Mouse (Mus musculus) ovary, postnatal 36 days (tissue): ENCODE measurements around the gene Cd209e.
"Not testable (repeated sequence)": the region's sequence is repeated elsewhere in the genome, so short reads cannot be mapped to it uniquely, and the experiment has no call there.

Experiments used
- DNase-seq: peaks from one replicate; pipeline ENCODE4 v3.0.0; 2022; ENCODE audit warnings: low spot score, mixed read lengths

Cd209e gene

DNA sequence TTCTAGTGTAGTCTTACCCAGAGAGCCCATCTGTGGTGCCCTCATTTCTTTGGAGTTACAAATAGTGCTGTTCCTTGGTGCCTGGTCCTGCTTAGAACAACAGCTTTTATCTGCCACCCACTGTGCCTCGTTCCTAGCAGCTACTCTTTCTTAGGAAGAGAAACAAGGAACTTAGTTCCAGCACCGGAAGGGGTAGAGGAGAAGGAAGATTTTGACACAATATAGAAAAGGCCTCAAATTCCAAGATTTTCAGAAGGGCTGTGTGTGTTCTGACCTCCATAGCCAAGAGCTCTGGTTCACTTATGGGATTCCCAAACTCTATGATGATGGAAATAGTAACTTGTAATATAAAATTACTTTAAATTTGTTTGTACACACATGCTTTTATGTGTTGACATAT lies at the start of gene Cd209e:
Gene Cd209e, minus strand, starts transcription at position 101 of the 400 bp plus-strand sequence.
- DNase-seq: no peak

DNA sequence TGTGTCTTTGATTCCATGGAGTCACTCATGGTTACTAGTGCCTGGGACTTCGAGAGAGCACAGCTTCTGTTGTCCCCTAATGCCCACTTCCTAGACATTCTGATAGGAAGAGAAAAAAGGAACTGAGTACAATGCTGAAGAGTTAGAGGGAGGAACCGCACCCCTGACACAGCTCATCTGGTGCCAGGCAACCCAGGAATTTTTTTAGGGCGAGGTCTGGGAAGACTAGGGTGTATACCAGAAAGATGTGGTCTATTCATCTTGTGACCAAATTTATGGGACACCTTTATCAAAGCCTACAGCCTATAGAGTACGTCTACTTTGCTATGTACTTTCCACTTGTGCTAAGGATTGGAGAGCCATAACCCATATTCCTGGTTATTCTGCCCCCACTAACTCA lies 24.3 kb upstream of the Cd209e start, which contains the start of gene Cd209d:
Gene Cd209d, minus strand, starts transcription at position 101 of the 400 bp plus-strand sequence.
- DNase-seq: no peak

DNA sequence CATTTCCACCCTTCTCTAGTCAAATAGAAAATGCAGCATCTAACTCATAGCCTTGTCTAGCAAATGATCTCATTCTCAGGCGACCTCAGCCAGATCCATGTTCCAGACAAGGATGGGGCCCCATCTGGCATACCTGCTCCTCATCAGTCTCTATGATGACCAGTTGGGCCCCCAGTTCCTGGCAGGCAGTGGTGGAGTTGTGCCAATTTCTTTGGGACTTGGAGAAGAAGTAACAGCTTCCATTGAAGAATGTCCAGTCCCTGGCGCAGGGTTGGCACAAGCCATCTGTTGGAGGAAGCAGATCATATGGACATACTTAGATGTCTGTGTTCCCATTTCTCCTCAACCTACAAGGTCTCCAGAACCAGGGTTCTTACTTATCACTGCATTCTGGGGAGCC lies 22.0 kb upstream of the Cd209e start:
- DNase-seq: no peak

DNA sequence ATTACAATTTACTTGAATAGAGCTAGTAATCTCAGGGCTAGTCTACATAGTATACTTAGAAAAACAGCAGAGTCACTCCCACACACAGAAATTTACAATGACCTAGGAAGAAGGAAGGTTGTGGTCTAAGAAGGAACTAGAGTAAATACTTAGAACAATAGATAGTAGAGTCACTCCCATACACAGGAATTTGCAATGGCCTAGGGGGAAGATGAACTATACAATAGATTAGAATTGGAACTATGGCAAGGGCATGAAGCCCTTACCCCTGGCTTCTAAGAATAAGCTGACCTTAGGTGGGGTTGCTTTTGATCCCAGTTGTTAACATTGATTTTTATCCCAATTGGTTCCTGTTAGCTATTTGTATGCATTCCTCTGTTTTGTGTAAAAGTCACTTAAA lies 8.6 kb upstream of the Cd209e start:
- not testable (repeated sequence) for DNase-seq

DNA sequence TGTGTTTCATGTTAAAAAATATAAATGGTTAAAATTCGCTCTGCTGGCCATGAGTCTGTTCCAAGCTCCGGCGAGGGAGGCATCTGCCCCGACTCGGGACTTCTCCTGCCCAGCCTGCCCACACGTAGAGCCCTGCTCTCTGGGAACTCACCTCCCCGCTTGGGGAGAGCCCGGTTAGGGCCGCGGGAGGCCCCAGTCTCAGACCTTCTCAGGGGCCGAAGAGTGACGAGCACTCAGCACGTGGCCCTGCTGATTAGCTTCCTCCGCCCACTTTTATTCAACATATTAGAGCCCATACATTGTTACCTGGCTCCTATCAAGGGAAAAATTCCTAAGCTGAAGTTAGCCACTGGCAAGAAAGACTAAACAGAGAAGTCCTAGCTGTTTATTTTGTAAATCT lies 51.0 kb downstream of the Cd209e start:
- peak; percentile 28 for DNase-seq
